Mouse (Mus musculus): Measurements from ENCODE around the gene Znhit2. TPM values are rescaled to one million over a fixed set of nuclear protein-coding genes. Genes with fewer than 3 reads are reported as not detected.

Gene Znhit2
- polyA plus RNA-seq (2014; fragmentation: Nextera tagmentation; extraction: Ambion mirVana): 27.6 and 30.8 TPM in 2 replicates

DNA sequence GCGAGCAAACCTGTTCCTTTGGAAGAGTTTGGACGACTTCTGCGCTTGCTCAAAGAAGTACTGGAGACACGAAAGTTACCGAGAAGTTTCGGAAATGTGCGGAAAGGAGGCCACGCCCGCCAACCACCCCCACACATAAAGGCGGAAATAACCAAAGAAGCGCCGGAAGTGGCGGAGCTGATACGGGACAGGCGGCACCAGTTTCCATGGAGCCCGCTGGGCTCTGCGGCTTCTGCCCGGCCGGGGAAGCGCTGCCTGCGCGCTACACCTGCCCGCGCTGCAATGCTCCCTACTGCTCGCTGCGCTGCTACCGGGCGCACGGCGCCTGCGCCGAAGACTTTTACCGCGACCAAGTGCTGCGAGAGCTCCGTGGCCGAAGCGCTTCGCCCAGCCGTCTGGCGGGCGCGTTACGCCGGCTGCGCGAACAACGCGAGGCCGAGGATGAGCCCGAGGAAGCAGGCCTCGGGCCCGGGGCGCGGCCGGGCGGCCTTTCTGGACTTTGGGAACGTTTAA, at the start of gene Znhit2:
TSS of gene Znhit2 (plus strand) at position 172 of the 513 bp plus-strand sequence.
- Histone ChIP-seq H3K9ac (replicated peaks; ENCODE audit: low read depth, low read length) (peak within 1 kb of the TSS; percentile 95), H3K9me3 (ENCODE audit: control insufficient read depth, low read depth, low read length) (no peaks in the 10 kb centered on the region), H3K4me2 (replicated peaks; ENCODE audit: low read depth, low read length) (peak within 1 kb of the TSS; percentile 99), H3K27ac (ENCODE audit: low read length) (peak within 1 kb of the TSS; percentile 96), H3K36me3 (ENCODE audit: control insufficient read depth, insufficient read depth, low read length) (peaks cover 13% of the 10 kb centered on the region), H3K27me3 (ENCODE audit: control insufficient read depth, insufficient read depth, low read length) (no peaks in the 10 kb centered on the region), H3K4me3 (ENCODE audit: low read depth, low read length) (peak within 1 kb of the TSS; percentile 79), H3K4me1 (ENCODE audit: control insufficient read depth, insufficient read depth, low read length) (peaks cover 20% of the 10 kb centered on the region)
- ATAC-seq (ENCODE audit: insufficient number of reproducible peaks, insufficient read depth, low FRiP score, low read depth): peak; percentile 80
- WGBS: under 1% methylated on average over 57 of the region's 58 CpGs

DNA sequence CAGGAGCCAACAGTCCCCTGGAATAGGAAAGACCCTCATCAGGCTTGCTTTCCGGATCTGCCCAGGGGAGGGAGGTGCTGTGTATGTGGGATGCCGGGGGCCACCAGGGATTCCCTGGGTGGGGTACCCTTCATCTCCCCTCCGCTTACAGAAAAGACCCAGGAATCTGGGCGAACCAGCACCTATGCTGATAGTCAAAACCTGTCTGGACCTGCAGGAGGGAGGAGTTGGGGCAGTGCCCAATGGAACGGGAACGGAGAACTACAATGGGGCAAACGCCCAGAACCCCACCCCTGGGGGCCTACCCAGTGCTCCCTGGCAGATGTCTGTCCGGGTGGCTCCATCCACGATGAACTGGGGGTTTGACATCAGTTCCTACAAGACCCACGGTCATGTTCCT, 47.3 kb upstream of the Znhit2 start:
- ATAC-seq (ENCODE audit: insufficient number of reproducible peaks, insufficient read depth, low FRiP score, low read depth): no peak

DNA sequence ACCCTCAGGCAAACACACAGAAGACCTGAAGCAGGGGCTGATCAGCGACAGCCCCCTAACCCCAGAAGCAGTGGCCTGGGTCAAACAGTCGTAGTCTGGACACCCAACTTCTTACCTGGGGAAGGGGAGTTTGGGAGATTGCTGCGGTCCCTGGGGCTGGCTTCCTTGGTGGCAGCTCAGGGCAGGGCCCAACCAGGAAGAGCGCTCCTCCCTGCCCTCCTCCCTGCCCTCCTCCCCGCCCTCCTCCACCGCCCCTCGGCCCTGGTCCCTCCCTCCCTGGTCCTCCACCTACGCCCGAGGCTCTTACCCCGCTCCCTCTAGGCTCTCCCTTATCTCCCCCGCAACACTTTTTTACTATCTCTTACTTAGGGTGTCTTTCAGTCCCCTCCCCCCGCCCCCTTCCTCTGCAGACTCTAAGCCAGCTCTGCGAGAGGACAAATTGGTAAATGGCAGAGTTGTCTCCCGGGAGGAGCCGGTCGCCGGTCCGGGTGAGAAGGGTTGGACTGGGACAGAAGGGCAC, 45.9 kb upstream of the Znhit2 start:
- H3K36me3 ChIP-seq (ENCODE audit: control insufficient read depth, insufficient read depth, low read length): no peaks in the 10 kb centered on the region; the same call in 1 of the 2 replicates
- H3K4me1 ChIP-seq (ENCODE audit: control insufficient read depth, insufficient read depth, low read length): 0 out of 2 replicates have a peak, but pooled peaks cover 3% of the 10 kb centered on the region
- H3K27ac ChIP-seq (ENCODE audit: low read length): peak overlapping the region; percentile 59; the same call in 1 of the 2 replicates
- peak; percentile 83 for ATAC-seq (ENCODE audit: insufficient number of reproducible peaks, insufficient read depth, low FRiP score, low read depth)
- H3K9ac ChIP-seq (replicated peaks; ENCODE audit: low read depth, low read length): peak overlapping the region; percentile 45
- no peaks in the 10 kb centered on the region for H3K27me3 ChIP-seq (ENCODE audit: control insufficient read depth, insufficient read depth, low read length)
- peak overlapping the region; percentile 50 for H3K4me3 ChIP-seq (ENCODE audit: low read depth, low read length)
- WGBS: 4% methylated on average over 17 of the region's 18 CpGs
- no peaks in the 10 kb centered on the region for H3K9me3 ChIP-seq (ENCODE audit: control insufficient read depth, low read depth, low read length)
- H3K4me2 ChIP-seq (replicated peaks; ENCODE audit: low read depth, low read length): peak overlapping the region; percentile 90

More for the DNA sequence above, 47.3 kb upstream of the Znhit2 start:
- Histone ChIP-seq H3K9ac (replicated peaks; ENCODE audit: low read depth, low read length) (no peak overlapping the region), H3K27me3 (ENCODE audit: control insufficient read depth, insufficient read depth, low read length) (no peaks in the 10 kb centered on the region), H3K27ac (ENCODE audit: low read length) (no peak overlapping the region), H3K36me3 (ENCODE audit: control insufficient read depth, insufficient read depth, low read length) (no peaks in the 10 kb centered on the region; the same call in 1 of the 2 replicates), H3K9me3 (ENCODE audit: control insufficient read depth, low read depth, low read length) (no peaks in the 10 kb centered on the region), H3K4me1 (ENCODE audit: control insufficient read depth, insufficient read depth, low read length) (0 out of 2 replicates have a peak, but pooled peaks cover 3% of the 10 kb centered on the region), H3K4me2 (replicated peaks; ENCODE audit: low read depth, low read length) (0 out of 2 replicates have a peak overlapping the region, but pooled peaks have one; percentile 90), H3K4me3 (ENCODE audit: low read depth, low read length) (no peak overlapping the region)
- WGBS: 83% methylated on average over 10 of the region's 10 CpGs

DNA sequence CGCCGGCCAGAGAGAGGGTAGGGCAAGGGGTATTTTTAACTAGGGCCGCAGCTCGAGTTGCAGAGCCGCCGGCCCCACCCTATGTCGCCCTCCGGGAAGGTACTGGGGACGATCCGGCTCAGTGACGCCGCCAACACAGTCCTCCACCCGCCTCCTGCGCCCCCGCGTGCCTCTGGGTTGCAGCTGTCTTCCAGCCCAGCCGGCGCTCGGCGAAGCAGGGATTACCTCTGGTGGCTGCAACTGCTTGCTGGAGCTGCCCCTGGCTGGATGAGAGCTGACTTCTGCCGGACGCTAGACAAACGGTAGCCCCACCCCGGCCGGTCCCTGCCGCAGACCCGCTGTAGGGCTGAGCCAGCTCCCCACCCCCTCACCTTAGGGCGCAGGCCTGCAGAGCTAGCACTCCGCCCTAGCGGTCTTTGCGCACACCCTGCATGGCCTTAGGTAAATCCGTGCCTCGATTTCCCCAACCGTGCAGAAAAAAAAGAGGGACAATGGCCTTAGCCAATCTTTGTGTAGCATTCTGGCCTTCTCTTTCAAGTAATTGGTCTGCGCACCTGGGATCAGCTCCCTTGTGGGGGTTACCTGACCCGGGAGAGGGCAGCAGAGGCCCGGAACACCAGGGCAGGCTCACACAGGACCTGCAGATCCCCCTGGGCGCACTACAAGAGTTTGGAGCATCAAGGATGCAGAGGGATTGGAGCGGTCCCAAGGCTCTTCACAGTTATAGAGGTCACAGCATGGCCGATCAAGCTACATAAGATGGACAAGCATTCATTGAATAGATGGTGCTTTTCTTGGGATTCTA, 45.3 kb upstream of the Znhit2 start, which contains the start of gene Capn1:
TSS of gene Capn1 (minus strand) at position 387 of the 805 bp plus-strand sequence.
- 2% methylated on average over 40 of the region's 40 CpGs for WGBS
- ATAC-seq (ENCODE audit: insufficient number of reproducible peaks, insufficient read depth, low FRiP score, low read depth): peak; percentile 68
- Histone ChIP-seq H3K27ac (ENCODE audit: low read length) (peak within 1 kb of the TSS; percentile 59; the same call in 1 of the 2 replicates), H3K4me1 (ENCODE audit: control insufficient read depth, insufficient read depth, low read length) (0 out of 2 replicates have a peak, but pooled peaks cover 3% of the 10 kb centered on the region), H3K36me3 (ENCODE audit: control insufficient read depth, insufficient read depth, low read length) (no peaks in the 10 kb centered on the region; the same call in 1 of the 2 replicates), H3K4me3 (ENCODE audit: low read depth, low read length) (peak within 1 kb of the TSS; percentile 50), H3K9me3 (ENCODE audit: control insufficient read depth, low read depth, low read length) (no peaks in the 10 kb centered on the region), H3K9ac (replicated peaks; ENCODE audit: low read depth, low read length) (peak within 1 kb of the TSS; percentile 45), H3K27me3 (ENCODE audit: control insufficient read depth, insufficient read depth, low read length) (no peaks in the 10 kb centered on the region), H3K4me2 (replicated peaks; ENCODE audit: low read depth, low read length) (peak within 1 kb of the TSS; percentile 90)

DNA sequence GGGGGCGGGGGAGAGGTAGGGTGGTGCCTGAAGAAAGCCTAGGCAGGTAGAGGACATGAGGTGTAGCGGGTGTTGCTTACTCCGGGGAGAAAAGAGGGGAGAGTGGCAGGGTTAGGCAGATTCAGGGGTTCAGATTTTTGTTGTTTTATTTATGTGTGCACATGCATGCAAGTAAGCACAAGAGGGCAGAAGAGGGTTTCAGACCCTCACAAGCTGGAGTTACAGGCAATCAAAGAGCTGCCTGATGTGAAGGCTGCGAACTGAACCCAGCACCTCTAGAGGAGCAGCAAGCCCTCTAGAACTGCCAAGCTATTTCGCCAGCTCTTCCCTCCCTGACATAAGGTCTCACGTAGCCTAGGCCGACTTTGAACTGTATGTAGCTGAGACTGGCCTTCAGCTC, 44.5 kb upstream of the Znhit2 start:
- Histone ChIP-seq H3K9ac (replicated peaks; ENCODE audit: low read depth, low read length) (no peak overlapping the region), H3K27ac (ENCODE audit: low read length) (no peak overlapping the region), H3K4me2 (replicated peaks; ENCODE audit: low read depth, low read length) (no peak overlapping the region), H3K36me3 (ENCODE audit: control insufficient read depth, insufficient read depth, low read length) (no peaks in the 10 kb centered on the region), H3K4me3 (ENCODE audit: low read depth, low read length) (no peak overlapping the region), H3K4me1 (ENCODE audit: control insufficient read depth, insufficient read depth, low read length) (0 out of 2 replicates have a peak, but pooled peaks cover 3% of the 10 kb centered on the region), H3K9me3 (ENCODE audit: control insufficient read depth, low read depth, low read length) (no peaks in the 10 kb centered on the region), H3K27me3 (ENCODE audit: control insufficient read depth, insufficient read depth, low read length) (no peaks in the 10 kb centered on the region)
- WGBS: 56% methylated on average over 7 of the region's 7 CpGs
- no peak for ATAC-seq (ENCODE audit: insufficient number of reproducible peaks, insufficient read depth, low FRiP score, low read depth)

DNA sequence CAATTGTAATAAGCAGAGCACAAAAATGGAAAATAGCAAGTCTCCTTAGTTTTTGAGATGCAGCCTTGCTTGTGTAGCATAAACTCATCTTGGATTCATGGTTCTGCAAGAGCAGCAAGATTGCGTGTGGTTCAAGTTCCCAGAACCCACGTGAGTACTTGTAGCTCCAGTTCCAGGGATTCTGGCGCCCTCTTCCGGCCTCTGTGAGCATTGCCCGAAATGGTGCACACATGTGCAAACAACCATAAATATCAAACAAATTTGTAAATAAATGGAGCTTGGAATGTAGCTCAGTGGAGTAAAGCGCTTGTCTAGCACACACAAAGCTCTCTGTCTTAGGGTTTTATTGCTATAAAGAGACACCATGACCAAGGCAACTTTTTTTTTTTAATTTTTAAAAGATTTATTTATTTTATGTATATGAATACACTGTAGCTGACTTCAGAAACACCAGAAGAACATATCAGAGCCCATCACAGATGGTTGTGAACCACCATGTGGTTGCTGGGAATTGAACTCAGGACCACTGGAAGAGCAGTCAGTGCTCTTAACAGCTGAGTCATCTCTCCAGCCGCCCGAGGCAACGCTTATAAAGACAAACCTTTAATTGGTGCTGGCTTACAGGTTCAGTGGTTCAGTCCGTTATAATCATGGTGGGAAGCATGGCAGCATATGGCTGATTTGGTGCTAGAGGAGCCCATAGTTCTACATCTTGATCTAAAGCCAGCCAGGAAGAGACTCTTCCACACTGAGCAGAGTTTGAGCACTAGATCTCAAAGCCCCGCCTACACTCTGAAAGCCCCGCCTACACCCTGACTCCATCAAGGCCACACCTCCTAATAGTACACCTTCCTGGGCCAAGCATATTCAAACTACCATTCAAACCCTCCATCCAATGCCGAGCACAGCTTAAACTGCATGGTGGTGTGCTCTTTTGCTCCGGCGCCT, 42.6 kb upstream of the Znhit2 start:
- no peaks in the 10 kb centered on the region for H3K9me3 ChIP-seq (ENCODE audit: control insufficient read depth, low read depth, low read length)
- H3K27ac ChIP-seq (ENCODE audit: low read length): no peak overlapping the region
- no peaks in the 10 kb centered on the region for H3K36me3 ChIP-seq (ENCODE audit: control insufficient read depth, insufficient read depth, low read length)
- 29% methylated on average over 15 of the region's 15 CpGs for WGBS
- no peak overlapping the region for H3K4me3 ChIP-seq (ENCODE audit: low read depth, low read length)
- no peak overlapping the region for H3K4me2 ChIP-seq (replicated peaks; ENCODE audit: low read depth, low read length)
- H3K27me3 ChIP-seq (ENCODE audit: control insufficient read depth, insufficient read depth, low read length): no peaks in the 10 kb centered on the region
- no peak overlapping the region for H3K9ac ChIP-seq (replicated peaks; ENCODE audit: low read depth, low read length)
- no peak for ATAC-seq (ENCODE audit: insufficient number of reproducible peaks, insufficient read depth, low FRiP score, low read depth)
- 0 out of 2 replicates have a peak, but pooled peaks cover 3% of the 10 kb centered on the region for H3K4me1 ChIP-seq (ENCODE audit: control insufficient read depth, insufficient read depth, low read length)

DNA sequence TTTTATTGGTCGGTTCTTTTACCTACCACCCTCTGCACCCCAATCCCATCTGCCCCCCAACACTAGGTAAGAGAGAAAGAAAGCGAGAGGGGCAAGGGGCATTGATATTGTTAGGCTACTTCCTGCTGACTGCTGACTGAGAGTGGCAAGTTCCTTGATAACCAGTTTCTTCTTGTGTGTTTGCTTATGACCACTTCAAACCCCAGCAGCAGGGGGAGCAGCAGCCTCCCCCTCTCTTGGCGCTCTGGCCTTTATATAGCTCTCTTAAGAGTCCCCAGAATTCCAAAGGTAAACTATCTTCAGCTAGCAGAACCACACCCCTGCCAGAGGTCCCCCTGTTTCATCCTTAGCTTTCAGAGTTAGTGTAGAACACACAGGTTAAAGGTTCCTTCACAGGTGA, 40.7 kb upstream of the Znhit2 start:
- no peaks in the 10 kb centered on the region for H3K9me3 ChIP-seq (ENCODE audit: control insufficient read depth, low read depth, low read length)
- no peaks in the 10 kb centered on the region for H3K36me3 ChIP-seq (ENCODE audit: control insufficient read depth, insufficient read depth, low read length)
- no peak overlapping the region for H3K27ac ChIP-seq (ENCODE audit: low read length)
- no peak overlapping the region for H3K4me3 ChIP-seq (ENCODE audit: low read depth, low read length)
- no peak for ATAC-seq (ENCODE audit: insufficient number of reproducible peaks, insufficient read depth, low FRiP score, low read depth)
- no peaks in the 10 kb centered on the region for H3K27me3 ChIP-seq (ENCODE audit: control insufficient read depth, insufficient read depth, low read length)
- no peak overlapping the region for H3K4me2 ChIP-seq (replicated peaks; ENCODE audit: low read depth, low read length)
- H3K4me1 ChIP-seq (ENCODE audit: control insufficient read depth, insufficient read depth, low read length): no peaks in the 10 kb centered on the region
- H3K9ac ChIP-seq (replicated peaks; ENCODE audit: low read depth, low read length): no peak overlapping the region
- WGBS: 60% methylated on average over 3 of the region's 3 CpGs

Measured in stomach, embryonic 14.5 days (tissue).